Mouse (Mus musculus): ENCODE measurements at regions not wholly inside any gene's neighbourhood (a gene's known extent, or its start where the extent isn't known, plus 50 kb on each side); places are given as distances from the start of the nearest gene placed in this dataset.
A peak's percentile ranks its signal among the peaks of the same experiment; 100 is the strongest.

GRCm38 (mm10) chr2:115483418-115484288, 97.9 kb upstream of the BC052040 start:
- H3K27ac ChIP-seq (ENCODE audit: low read depth, low read length) = no peak overlapping the region
- no peaks in the 10 kb centered on the region for H3K27me3 ChIP-seq (ENCODE audit: control insufficient read depth, insufficient read depth, low read length)
- H3K4me1 ChIP-seq (replicated peaks; ENCODE audit: control insufficient read depth, insufficient read depth, low read length) = no peaks in the 10 kb centered on the region
- H3K36me3 ChIP-seq (ENCODE audit: control insufficient read depth, insufficient read depth, low read length) = no peaks in the 10 kb centered on the region
- H3K4me2 ChIP-seq (ENCODE audit: low read depth, low read length, severe bottlenecking) = no peak overlapping the region
- no peak for DNase-seq (ENCODE audit: low spot score)
- no peaks in the 10 kb centered on the region for H3K9me3 ChIP-seq (ENCODE audit: control insufficient read depth, low read length)
- 86% methylated on average over 13 of the region's 13 CpGs for WGBS
- no peak for ATAC-seq (replicated peaks; ENCODE audit: low FRiP score)
- H3K9ac ChIP-seq (ENCODE audit: low read length) = no peak overlapping the region
- H3K4me3 ChIP-seq (ENCODE audit: low read depth, low read length) = no peak overlapping the region

- Histone ChIP-seq H3K4me2 (ENCODE audit: low read depth, low read length, severe bottlenecking) (no peak overlapping the region), H3K9ac (ENCODE audit: low read length) (no peak overlapping the region), H3K36me3 (ENCODE audit: control insufficient read depth, insufficient read depth, low read length) (no peaks in the 10 kb centered on the region), H3K27me3 (ENCODE audit: control insufficient read depth, insufficient read depth, low read length) (no peaks in the 10 kb centered on the region), H3K27ac (ENCODE audit: low read depth, low read length) (no peak overlapping the region), H3K4me1 (replicated peaks; ENCODE audit: control insufficient read depth, insufficient read depth, low read length) (no peaks in the 10 kb centered on the region), H3K9me3 (ENCODE audit: control insufficient read depth, low read length) (no peaks in the 10 kb centered on the region), H3K4me3 (ENCODE audit: low read depth, low read length) (no peak overlapping the region)
- DNase-seq (ENCODE audit: low spot score) = no peak
- no peak for ATAC-seq (replicated peaks; ENCODE audit: low FRiP score)
- WGBS = 91% methylated on average over 4 of the region's 4 CpGs
Observed at GRCm38 (mm10) chr2:115488465-115488864, 93.1 kb upstream of the BC052040 start.

GRCm38 (mm10) chr2:115493020-115493419, 88.5 kb upstream of the BC052040 start:
- Histone ChIP-seq H3K9me3 (ENCODE audit: control insufficient read depth, low read length) (no peaks in the 10 kb centered on the region; the same call in 1 of the 2 replicates), H3K9ac (ENCODE audit: low read length) (no peak overlapping the region), H3K27me3 (ENCODE audit: control insufficient read depth, insufficient read depth, low read length) (no peaks in the 10 kb centered on the region), H3K4me1 (replicated peaks; ENCODE audit: control insufficient read depth, insufficient read depth, low read length) (no peaks in the 10 kb centered on the region), H3K36me3 (ENCODE audit: control insufficient read depth, insufficient read depth, low read length) (no peaks in the 10 kb centered on the region), H3K4me3 (ENCODE audit: low read depth, low read length) (no peak overlapping the region), H3K27ac (ENCODE audit: low read depth, low read length) (no peak overlapping the region), H3K4me2 (ENCODE audit: low read depth, low read length, severe bottlenecking) (no peak overlapping the region)
- ATAC-seq (replicated peaks; ENCODE audit: low FRiP score) (no peak), DNase-seq (ENCODE audit: low spot score) (no peak)
- 30% methylated on average over 2 of the region's 2 CpGs for WGBS

GRCm38 (mm10) chr2:115499904-115500303, 81.6 kb upstream of the BC052040 start:
- no peak overlapping the region for H3K4me2 ChIP-seq (ENCODE audit: low read depth, low read length, severe bottlenecking)
- ATAC-seq (replicated peaks; ENCODE audit: low FRiP score) (peak; percentile 58; the same call in 1 of the 2 replicates), DNase-seq (ENCODE audit: low spot score) (no peak)
- H3K4me1 ChIP-seq (replicated peaks; ENCODE audit: control insufficient read depth, insufficient read depth, low read length) = no peaks in the 10 kb centered on the region
- H3K9ac ChIP-seq (ENCODE audit: low read length) = no peak overlapping the region
- no peaks in the 10 kb centered on the region; the same call in 1 of the 2 replicates for H3K9me3 ChIP-seq (ENCODE audit: control insufficient read depth, low read length)
- WGBS = 56% methylated on average over 2 of the region's 2 CpGs
- no peak overlapping the region for H3K4me3 ChIP-seq (ENCODE audit: low read depth, low read length)
- H3K27me3 ChIP-seq (ENCODE audit: control insufficient read depth, insufficient read depth, low read length) = no peaks in the 10 kb centered on the region
- H3K36me3 ChIP-seq (ENCODE audit: control insufficient read depth, insufficient read depth, low read length) = no peaks in the 10 kb centered on the region
- H3K27ac ChIP-seq (ENCODE audit: low read depth, low read length) = no peak overlapping the region

- Histone ChIP-seq H3K9me3 (ENCODE audit: control insufficient read depth, low read length) (no peaks in the 10 kb centered on the region), H3K4me2 (ENCODE audit: low read depth, low read length, severe bottlenecking) (no peak overlapping the region), H3K9ac (ENCODE audit: low read length) (no peak overlapping the region), H3K27me3 (ENCODE audit: control insufficient read depth, insufficient read depth, low read length) (no peaks in the 10 kb centered on the region), H3K4me1 (replicated peaks; ENCODE audit: control insufficient read depth, insufficient read depth, low read length) (peaks cover 6% of the 10 kb centered on the region; the same call in 1 of the 2 replicates), H3K4me3 (ENCODE audit: low read depth, low read length) (no peak overlapping the region), H3K27ac (ENCODE audit: low read depth, low read length) (no peak overlapping the region), H3K36me3 (ENCODE audit: control insufficient read depth, insufficient read depth, low read length) (no peaks in the 10 kb centered on the region)
- WGBS = 59% methylated on average over 10 of the region's 10 CpGs
- DNase-seq (ENCODE audit: low spot score) = no peak
- ATAC-seq (replicated peaks; ENCODE audit: low FRiP score) = no peak
Observed at GRCm38 (mm10) chr2:115509527-115509926, 72.0 kb upstream of the BC052040 start.

- Histone ChIP-seq H3K9ac (ENCODE audit: low read length) (no peak overlapping the region), H3K27me3 (ENCODE audit: control insufficient read depth, insufficient read depth, low read length) (no peaks in the 10 kb centered on the region), H3K4me3 (ENCODE audit: low read depth, low read length) (no peak overlapping the region), H3K4me1 (replicated peaks; ENCODE audit: control insufficient read depth, insufficient read depth, low read length) (peaks cover 8% of the 10 kb centered on the region; the same call in 1 of the 2 replicates), H3K27ac (ENCODE audit: low read depth, low read length) (no peak overlapping the region), H3K36me3 (ENCODE audit: control insufficient read depth, insufficient read depth, low read length) (no peaks in the 10 kb centered on the region), H3K4me2 (ENCODE audit: low read depth, low read length, severe bottlenecking) (no peak overlapping the region), H3K9me3 (ENCODE audit: control insufficient read depth, low read length) (no peaks in the 10 kb centered on the region)
- no peak for ATAC-seq (replicated peaks; ENCODE audit: low FRiP score)
- WGBS = 67% methylated on average over 3 of the region's 3 CpGs
- no peak for DNase-seq (ENCODE audit: low spot score)
Observed at GRCm38 (mm10) chr2:115511146-115511545, 70.4 kb upstream of the BC052040 start.

GRCm38 (mm10) chr2:115511612-115512525, 69.6 kb upstream of the BC052040 start:
- ATAC-seq (replicated peaks; ENCODE audit: low FRiP score) = no peak
- WGBS = 57% methylated on average over 14 of the region's 14 CpGs
- Histone ChIP-seq H3K27me3 (ENCODE audit: control insufficient read depth, insufficient read depth, low read length) (no peaks in the 10 kb centered on the region), H3K4me1 (replicated peaks; ENCODE audit: control insufficient read depth, insufficient read depth, low read length) (peaks cover 9% of the 10 kb centered on the region; the same call in 1 of the 2 replicates), H3K36me3 (ENCODE audit: control insufficient read depth, insufficient read depth, low read length) (no peaks in the 10 kb centered on the region), H3K4me2 (ENCODE audit: low read depth, low read length, severe bottlenecking) (no peak overlapping the region), H3K4me3 (ENCODE audit: low read depth, low read length) (no peak overlapping the region), H3K9me3 (ENCODE audit: control insufficient read depth, low read length) (no peaks in the 10 kb centered on the region), H3K9ac (ENCODE audit: low read length) (no peak overlapping the region), H3K27ac (ENCODE audit: low read depth, low read length) (no peak overlapping the region)
- no peak for DNase-seq (ENCODE audit: low spot score)

GRCm38 (mm10) chr2:115512891-115513290, 68.6 kb upstream of the BC052040 start:
- Histone ChIP-seq H3K27ac (ENCODE audit: low read depth, low read length) (no peak overlapping the region), H3K4me2 (ENCODE audit: low read depth, low read length, severe bottlenecking) (no peak overlapping the region), H3K36me3 (ENCODE audit: control insufficient read depth, insufficient read depth, low read length) (no peaks in the 10 kb centered on the region), H3K4me1 (replicated peaks; ENCODE audit: control insufficient read depth, insufficient read depth, low read length) (peaks cover 10% of the 10 kb centered on the region; the same call in 1 of the 2 replicates), H3K9ac (ENCODE audit: low read length) (no peak overlapping the region), H3K27me3 (ENCODE audit: control insufficient read depth, insufficient read depth, low read length) (no peaks in the 10 kb centered on the region), H3K4me3 (ENCODE audit: low read depth, low read length) (no peak overlapping the region), H3K9me3 (ENCODE audit: control insufficient read depth, low read length) (no peaks in the 10 kb centered on the region)
- DNase-seq (ENCODE audit: low spot score) (no peak), ATAC-seq (replicated peaks; ENCODE audit: low FRiP score) (no peak)
- WGBS = 81% methylated on average over 8 of the region's 8 CpGs
